Mouse (Mus musculus) heart, adult 2 months (tissue): ENCODE results near the gene Gstt2. TPM values are rescaled to one million over a fixed set of nuclear protein-coding genes. Genes with fewer than 3 reads are reported as not detected.

Experiments used
- DNase-seq, 2 experiments: peaks; one replicate each; pipeline ENCODE4 v3.0.0; 2021
- H3K27ac ChIP-seq: fragments of 200-600 bp; 2 replicates; pipeline ENCODE4 v1.8.1; 2022
- H3K27me3 ChIP-seq: fragments of 200-500 bp; 2 replicates; pipeline ENCODE4 v1.6.1; 2012; ENCODE audit warnings: mild to moderate bottlenecking, low read length, inconsistent platforms, mixed read lengths; ENCODE audit not compliant: control insufficient read depth, insufficient read depth
- H3K36me3 ChIP-seq: fragments of 200-500 bp; 2 replicates; pipeline ENCODE4 v1.6.1; 2012; ENCODE audit warnings: low read length, inconsistent platforms; ENCODE audit not compliant: control insufficient read depth, insufficient read depth
- H3K4me1 ChIP-seq: fragments of 200-500 bp; 2 replicates; pipeline ENCODE4 v1.6.1; 2011; ENCODE audit warnings: low read length; ENCODE audit not compliant: control insufficient read depth, insufficient read depth
- H3K4me3 ChIP-seq: fragments of 200-600 bp; 2 replicates; pipeline ENCODE4 v1.8.1; 2022
- H3K79me2 ChIP-seq: fragments of 200-500 bp; replicated peaks from 2 replicates; pipeline ENCODE4 v1.6.1; 2012; ENCODE audit warnings: mild to moderate bottlenecking, inconsistent platforms, low read length, moderate library complexity, mixed read lengths; ENCODE audit not compliant: control insufficient read depth, insufficient read depth
- H3K9ac ChIP-seq: fragments of 200-500 bp; 2 replicates; pipeline ENCODE4 v1.6.1; 2012; ENCODE audit warnings: low read depth, mild to moderate bottlenecking, control low read depth, inconsistent platforms, low read length, mixed read lengths
- CTCF ChIP-seq: fragments of 200-600 bp; IDR thresholded peaks from 2 replicates; pipeline ENCODE4 v1.8.1; 2022; ENCODE audit warnings: antibody characterized with exemption, mild to moderate bottlenecking, moderate library complexity
- EP300 ChIP-seq: fragments of 200-500 bp; IDR thresholded peaks from 2 replicates; pipeline ENCODE4 v1.6.1; 2011; ENCODE audit warnings: low read depth, low read length, control low read depth; ENCODE audit not compliant: insufficient read depth
- POLR2A ChIP-seq: fragments of 200-500 bp; IDR thresholded peaks from 2 replicates; pipeline ENCODE4 v1.6.1; 2011; ENCODE audit warnings: mild to moderate bottlenecking, low read depth, low read length, control low read depth; ENCODE audit not compliant: insufficient read depth
- WGBS: fragments of 180-500 bp; shearing (Covaris S2); methylation state at CpG from one replicate; pipeline ENCODE4 v1.1.7; 2018; 5-methylcytosine and 5-hydroxymethylcytosine counted together
- intact Hi-C: fragments of 180-260 bp; cut with DNase I; formaldehyde crosslinking; loops from one replicate; pipeline ENCODE4 v1.15.1; 2025
- polyA plus RNA-seq: library from polyadenylated mRNA; depleted of rRNA; stranded (reverse); fragments of >200 nt; gene quantifications from 2 replicates; pipeline ENCODE4 v1.2.3, GENCODE M21; 2012
- total RNA-seq, 2 experiments: library from RNA; stranded (reverse); gene quantifications; 2 replicates each; pipeline ENCODE4 v1.2.3; 2021

The Gstt2 gene
- total and polyA plus RNA-seq, 3 experiments, result 8.0 to 69.1 (median 12.8) TPM

- intact Hi-C loops, result loop anchor here (2.0 to 5.0 kb wide), 2 partner anchors 19 to 52 kb away; partner anchors contain the start of genes Gm20441 and Gstt3
- under 1% methylated on average over 21 of the region's 21 CpGs for WGBS
Observed at GRCm38 (mm10) chr10:75834250-75834649, 3.0 kb downstream of the Gstt2 start.

GRCm38 (mm10) chr10:75833456-75834080, 3.7 kb downstream of the Gstt2 start:
- intact Hi-C loops, result loop anchor here (2.0 to 5.0 kb wide), 3 partner anchors 19 to 51 kb away; partner anchors contain the start of genes Gm20441 and Gstt3
- H3K4me1 ChIP-seq, result peaks cover 4% of the 10 kb centered on the region
- H3K36me3 ChIP-seq, result no peaks in the 10 kb centered on the region
- DNase-seq, result peak; percentile 51 to 61
- H3K27ac ChIP-seq, result peak overlapping the region; percentile 81
- H3K79me2 ChIP-seq, result no peaks in the 10 kb centered on the region
- H3K4me3 ChIP-seq, result peak overlapping the region; percentile 48
- H3K9ac ChIP-seq, result peak overlapping the region; percentile 57
- TF ChIP-seq EP300 (no peak), POLR2A (no peak), CTCF (no peak)
- H3K27me3 ChIP-seq, result no peaks in the 10 kb centered on the region
- WGBS, result 21% methylated on average over 21 of the region's 21 CpGs

More at GRCm38 (mm10) chr10:75834250-75834649, 3.0 kb downstream of the Gstt2 start:
- DNase-seq, result peak; percentile 85 to 87
- TF ChIP-seq POLR2A (peak; percentile 91), EP300 (no peak; the same call in 1 of the 2 replicates), CTCF (no peak)
- Histone ChIP-seq H3K4me1 (peaks cover 2% of the 10 kb centered on the region), H3K9ac (peak overlapping the region; percentile 57), H3K79me2 (no peaks in the 10 kb centered on the region), H3K36me3 (no peaks in the 10 kb centered on the region), H3K27me3 (no peaks in the 10 kb centered on the region), H3K27ac (peak overlapping the region; percentile 81), H3K4me3 (peak overlapping the region; percentile 48)

GRCm38 (mm10) chr10:75832272-75832895, 4.8 kb downstream of the Gstt2 start:
- intact Hi-C loops, result loop anchor here (1.0 to 5.0 kb wide), 3 partner anchors 36 to 88 kb away; partner anchors contain the start of genes Gm20441 and Gstt3
- Histone ChIP-seq H3K27me3 (no peaks in the 10 kb centered on the region), H3K9ac (no peak overlapping the region), H3K36me3 (no peaks in the 10 kb centered on the region), H3K4me1 (peaks cover 7% of the 10 kb centered on the region), H3K79me2 (no peaks in the 10 kb centered on the region), H3K27ac (no peak overlapping the region), H3K4me3 (no peak overlapping the region; the same call in 1 of the 2 replicates)
- DNase-seq, result peak; percentile 71 to 72
- WGBS, result 63% methylated on average over 13 of the region's 13 CpGs
- TF ChIP-seq POLR2A, result no peak
- peak; percentile 83 for TF ChIP-seq CTCF
- peak; percentile 90 for TF ChIP-seq EP300

GRCm38 (mm10) chr10:75830275-75830670, 7.0 kb downstream of the Gstt2 start:
- DNase-seq, result no peak
- no peaks in the 10 kb centered on the region for H3K27me3 ChIP-seq
- H3K9ac ChIP-seq, result no peak overlapping the region
- H3K27ac ChIP-seq, result no peak overlapping the region
- H3K4me3 ChIP-seq, result no peak overlapping the region
- intact Hi-C loops, result loop anchor here (5.0 kb wide), 1 partner anchor 48 kb away; the partner anchor contains the start of genes Gm20441 and Gstt3
- WGBS, result 74% methylated on average over 2 of the region's 2 CpGs
- H3K79me2 ChIP-seq, result no peaks in the 10 kb centered on the region
- TF ChIP-seq POLR2A (no peak), EP300 (no peak), CTCF (no peak)
- H3K4me1 ChIP-seq, result peaks cover 8% of the 10 kb centered on the region
- no peaks in the 10 kb centered on the region for H3K36me3 ChIP-seq

DNA sequence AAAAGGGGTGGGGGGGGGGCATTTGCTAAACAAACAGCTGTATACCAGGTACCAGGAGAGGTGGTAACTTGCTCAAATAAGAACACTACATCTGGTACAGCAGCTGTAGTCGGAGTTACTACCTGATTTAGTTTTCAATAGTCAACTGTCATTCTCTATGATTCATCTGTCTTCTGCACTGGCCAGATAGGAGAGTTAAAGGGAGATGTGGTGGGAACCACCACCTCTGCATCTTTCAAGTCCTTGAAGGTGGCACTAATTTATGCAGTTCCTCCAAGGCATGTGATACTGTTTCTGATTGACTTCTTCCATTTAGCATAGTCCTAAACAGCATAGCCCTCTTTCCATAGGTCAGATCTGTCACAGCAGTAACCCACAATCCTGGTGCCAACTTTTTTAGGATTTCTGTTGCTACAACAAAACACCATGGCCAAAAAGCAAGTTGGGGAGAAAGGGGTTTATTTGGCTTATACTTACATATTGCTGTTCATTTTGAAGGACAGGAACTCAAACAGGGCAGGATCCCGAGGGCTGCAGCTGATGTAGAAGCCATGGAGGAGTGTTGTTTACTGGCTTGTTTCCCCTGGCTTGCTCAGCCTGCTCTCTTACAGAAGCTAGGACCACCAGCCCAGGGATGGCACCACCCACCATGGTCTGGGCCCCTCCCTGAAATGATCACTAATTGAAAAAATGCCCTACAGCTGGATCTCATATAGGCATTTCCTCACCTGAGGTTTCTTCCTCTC, 7.5 kb downstream of the Gstt2 start:
- Histone ChIP-seq H3K4me1 (peaks cover 8% of the 10 kb centered on the region), H3K9ac (no peak overlapping the region), H3K27me3 (no peaks in the 10 kb centered on the region), H3K27ac (no peak overlapping the region), H3K79me2 (no peaks in the 10 kb centered on the region), H3K36me3 (no peaks in the 10 kb centered on the region), H3K4me3 (no peak overlapping the region)
- TF ChIP-seq POLR2A (no peak), CTCF (no peak), EP300 (no peak)
- 84% methylated on average over 2 of the region's 2 CpGs for WGBS
- intact Hi-C loops, result loop anchor here (5.0 kb wide), 1 partner anchor 47 kb away; the partner anchor contains the start of genes Gm20441 and Gstt3
- no peak for DNase-seq
